Mouse (Mus musculus): ENCODE results near the gene Cyp4f18. TPM values are rescaled to one million over a fixed set of nuclear protein-coding genes. Genes with fewer than 3 reads are reported as not detected.

Cyp4f18 gene
- total and polyA plus RNA-seq, 3 experiments, result 0.10 TPM; not detected in 2

DNA sequence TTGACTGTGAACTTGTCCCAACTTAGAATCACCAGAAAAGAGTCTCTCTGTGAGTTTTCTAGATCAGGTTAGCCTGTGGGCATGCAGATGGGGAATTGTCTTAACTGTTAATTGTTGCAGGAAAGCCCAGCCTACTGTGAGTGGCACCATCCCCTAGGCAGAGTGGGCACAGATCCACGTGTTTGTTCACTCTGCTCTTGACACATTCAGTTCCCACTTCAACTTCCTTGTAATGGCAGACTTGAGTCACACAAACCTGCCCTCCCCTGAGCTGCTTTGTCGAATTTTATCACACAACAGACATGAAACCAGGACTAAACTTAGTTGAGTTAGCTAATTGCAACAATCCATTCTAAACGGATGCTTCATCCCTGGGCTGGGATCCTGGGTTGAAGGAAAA lies 9.2 kb downstream of the Cyp4f18 start:
- ATAC-seq (ENCODE audit: extremely low read depth, insufficient number of reproducible peaks, low FRiP score, poor library complexity, severe bottlenecking) (no peak), DNase-seq (ENCODE audit: low spot score) (no peak)
- Histone ChIP-seq H3K4me1 (ENCODE audit: insufficient read depth, low read depth, low read length) (peaks cover 4% of the 10 kb centered on the region), H3K9me3 (replicated peaks) (no peaks in the 10 kb centered on the region), H3K36me3 (replicated peaks) (no peaks in the 10 kb centered on the region), H3K4me3 (ENCODE audit: low read depth, low read length) (no peak overlapping the region), H3K27me3 (ENCODE audit: insufficient read depth, low read length) (0 out of 2 replicates have a peak, but pooled peaks cover 3% of the 10 kb centered on the region)
- no peak for TF ChIP-seq GATA1 (IDR thresholded peaks at IDR 0.05; ENCODE audit: borderline replicate concordance, low read length)
- no peak for TF ChIP-seq CTCF (IDR thresholded peaks at IDR 0.05; ENCODE audit: low read depth, low read length)

DNA sequence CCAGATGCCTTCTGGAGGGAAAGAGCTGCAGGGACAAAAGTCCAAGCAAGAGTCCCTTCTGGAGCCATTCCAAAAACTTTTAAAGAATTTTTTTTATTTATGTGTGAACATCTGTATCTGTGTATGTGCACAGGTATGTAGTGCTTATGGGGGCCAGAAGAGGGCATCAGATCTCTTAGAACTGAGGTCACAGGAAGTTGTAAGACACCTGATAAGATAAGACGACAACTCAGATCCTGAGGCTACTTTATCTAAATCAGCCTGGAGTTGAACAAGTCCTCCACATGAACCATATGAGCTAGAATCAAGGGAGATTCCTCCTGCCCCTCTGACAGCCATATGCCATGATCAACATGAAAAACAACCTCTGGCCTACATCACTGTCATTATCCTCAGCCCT lies 10.0 kb downstream of the Cyp4f18 start:
- no peaks in the 10 kb centered on the region for H3K36me3 ChIP-seq (replicated peaks)
- ATAC-seq (ENCODE audit: extremely low read depth, insufficient number of reproducible peaks, low FRiP score, poor library complexity, severe bottlenecking) (no peak), DNase-seq (ENCODE audit: low spot score) (no peak)
- H3K9me3 ChIP-seq (replicated peaks), result no peaks in the 10 kb centered on the region
- peaks cover 4% of the 10 kb centered on the region for H3K4me1 ChIP-seq (ENCODE audit: insufficient read depth, low read depth, low read length)
- no peak overlapping the region for H3K4me3 ChIP-seq (ENCODE audit: low read depth, low read length)
- TF ChIP-seq CTCF (IDR thresholded peaks at IDR 0.05; ENCODE audit: low read depth, low read length), result no peak
- no peak for TF ChIP-seq GATA1 (IDR thresholded peaks at IDR 0.05; ENCODE audit: borderline replicate concordance, low read length)
- TF ChIP-seq TAL1 (conservative IDR thresholded peaks at IDR 0.05; ENCODE audit: low read depth, low read length), result no peak
- no peak for TF ChIP-seq GATA2 (IDR thresholded peaks at IDR 0.05; ENCODE audit: borderline replicate concordance, low read depth, low read length)
- no peak for TF ChIP-seq POLR2AphosphoS5 (IDR thresholded peaks at IDR 0.05; ENCODE audit: insufficient replicate concordance, low read depth, low read length)
- H3K27me3 ChIP-seq (ENCODE audit: insufficient read depth, low read length), result 0 out of 2 replicates have a peak, but pooled peaks cover 3% of the 10 kb centered on the region

DNA sequence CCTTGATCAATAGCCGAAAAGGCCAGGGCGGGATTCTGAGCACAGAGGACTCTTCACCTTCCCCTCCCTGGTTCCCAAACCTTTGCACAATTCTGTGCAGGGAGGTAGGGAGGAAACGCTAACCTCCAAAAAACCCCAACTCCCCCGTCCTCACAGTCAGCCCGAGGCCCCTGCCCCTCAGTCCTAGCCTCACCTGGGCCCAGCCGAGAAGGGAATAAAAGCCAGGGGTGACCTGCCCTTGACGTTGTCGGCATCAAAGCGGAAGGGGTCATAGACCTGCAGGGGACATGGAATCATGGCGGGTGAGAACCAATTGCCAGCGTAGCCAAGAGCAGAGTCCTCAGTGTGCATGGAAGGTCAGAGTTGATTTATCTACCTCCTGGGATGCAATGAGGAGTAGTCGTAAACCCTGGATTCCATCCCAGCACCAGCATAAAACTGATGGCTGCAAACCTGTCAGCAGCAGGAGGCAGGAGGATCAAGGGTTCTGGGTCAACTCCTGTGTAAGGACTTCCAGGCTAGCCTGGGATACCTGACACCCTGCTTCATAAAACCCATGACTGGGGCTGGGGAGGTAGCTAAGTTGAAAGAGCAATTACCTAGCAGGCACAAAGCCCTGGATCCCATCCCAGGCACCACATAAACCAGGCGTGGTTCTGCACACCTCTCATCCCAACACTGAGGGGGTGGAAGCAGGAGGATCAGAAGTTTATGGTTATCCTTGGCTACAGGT lies 20.4 kb downstream of the Cyp4f18 start:
- Histone ChIP-seq H3K27me3 (ENCODE audit: insufficient read depth, low read length) (peaks cover 23% of the 10 kb centered on the region), H3K4me1 (ENCODE audit: insufficient read depth, low read depth, low read length) (no peaks in the 10 kb centered on the region), H3K9me3 (replicated peaks) (no peaks in the 10 kb centered on the region), H3K4me3 (ENCODE audit: low read depth, low read length) (no peak overlapping the region), H3K36me3 (replicated peaks) (no peaks in the 10 kb centered on the region)
- DNase-seq (ENCODE audit: low spot score), result no peak
- TF ChIP-seq GATA1 (IDR thresholded peaks at IDR 0.05; ENCODE audit: borderline replicate concordance, low read length) (no peak), CTCF (IDR thresholded peaks at IDR 0.05; ENCODE audit: low read depth, low read length) (no peak)
- no peak for ATAC-seq (ENCODE audit: extremely low read depth, insufficient number of reproducible peaks, low FRiP score, poor library complexity, severe bottlenecking)

DNA sequence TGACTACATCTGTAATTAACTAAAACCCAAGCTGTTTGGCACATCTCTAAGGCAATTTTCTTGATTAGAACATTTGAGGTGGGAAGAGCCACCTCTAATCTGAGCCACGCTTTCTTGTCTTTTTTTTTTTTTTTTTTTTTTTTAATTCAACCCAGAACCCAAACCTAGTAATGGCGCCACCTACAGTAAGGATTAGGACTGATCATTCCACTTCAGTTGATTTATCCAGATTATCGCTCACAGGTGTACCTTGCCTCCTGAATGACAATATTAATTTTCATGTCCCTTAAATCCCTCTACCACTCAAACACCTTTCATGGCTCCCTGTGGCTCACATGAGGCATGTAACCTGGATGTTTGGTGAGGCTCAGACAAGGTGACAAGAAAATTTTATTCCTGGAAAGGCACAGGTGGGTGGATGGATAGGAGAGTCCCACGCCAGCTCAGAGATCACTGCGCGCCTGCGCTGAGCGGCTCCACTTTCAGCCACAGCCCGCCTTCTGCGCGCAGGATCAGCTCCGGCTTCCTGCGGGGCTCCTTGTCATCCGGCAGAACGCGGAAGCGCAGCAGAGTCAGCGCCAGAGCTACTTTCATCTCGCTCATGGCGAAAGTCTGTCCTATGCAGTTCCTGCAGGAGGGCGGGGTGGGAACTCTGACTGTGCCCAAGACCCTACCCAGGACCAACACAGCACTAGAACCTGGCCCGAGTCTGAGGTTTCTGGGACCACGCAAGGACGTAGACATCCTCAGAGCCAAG lies 21.1 kb downstream of the Cyp4f18 start:
- peaks cover 23% of the 10 kb centered on the region for H3K27me3 ChIP-seq (ENCODE audit: insufficient read depth, low read length)
- H3K4me1 ChIP-seq (ENCODE audit: insufficient read depth, low read depth, low read length), result no peaks in the 10 kb centered on the region
- H3K36me3 ChIP-seq (replicated peaks), result no peaks in the 10 kb centered on the region
- no peak for DNase-seq (ENCODE audit: low spot score)
- no peaks in the 10 kb centered on the region for H3K9me3 ChIP-seq (replicated peaks)
- TF ChIP-seq TAL1 (conservative IDR thresholded peaks at IDR 0.05; ENCODE audit: low read depth, low read length) (no peak), POLR2AphosphoS5 (IDR thresholded peaks at IDR 0.05; ENCODE audit: insufficient replicate concordance, low read depth, low read length) (no peak), GATA1 (IDR thresholded peaks at IDR 0.05; ENCODE audit: borderline replicate concordance, low read length) (no peak), GATA2 (IDR thresholded peaks at IDR 0.05; ENCODE audit: borderline replicate concordance, low read depth, low read length) (no peak), CTCF (IDR thresholded peaks at IDR 0.05; ENCODE audit: low read depth, low read length) (no peak)
- H3K4me3 ChIP-seq (ENCODE audit: low read depth, low read length), result no peak overlapping the region
- no peak for ATAC-seq (ENCODE audit: extremely low read depth, insufficient number of reproducible peaks, low FRiP score, poor library complexity, severe bottlenecking)

DNA sequence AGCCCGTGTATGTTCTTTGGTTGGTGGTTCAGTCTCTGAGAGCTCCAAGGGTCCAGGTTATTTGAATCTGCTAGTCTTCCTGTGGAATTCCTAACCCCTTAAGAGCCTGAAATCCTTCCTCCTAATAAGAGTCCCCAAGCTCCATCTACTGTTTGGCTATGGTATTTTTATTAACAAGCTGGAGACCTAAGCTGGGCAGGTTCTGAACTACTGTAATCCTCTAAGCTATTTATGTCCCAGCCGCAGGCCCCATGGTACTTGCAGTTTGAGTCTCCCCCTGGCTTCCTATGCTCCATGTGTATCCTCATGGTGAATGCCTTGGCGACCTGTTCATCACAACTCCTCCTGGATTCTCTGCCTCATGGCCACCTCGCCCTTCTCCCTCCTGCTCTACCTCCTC lies 24.8 kb downstream of the Cyp4f18 start:
- H3K36me3 ChIP-seq (replicated peaks), result no peaks in the 10 kb centered on the region
- TF ChIP-seq GATA1 (IDR thresholded peaks at IDR 0.05; ENCODE audit: borderline replicate concordance, low read length) (no peak), POLR2AphosphoS5 (IDR thresholded peaks at IDR 0.05; ENCODE audit: insufficient replicate concordance, low read depth, low read length) (no peak), CTCF (IDR thresholded peaks at IDR 0.05; ENCODE audit: low read depth, low read length) (no peak), GATA2 (IDR thresholded peaks at IDR 0.05; ENCODE audit: borderline replicate concordance, low read depth, low read length) (no peak), TAL1 (conservative IDR thresholded peaks at IDR 0.05; ENCODE audit: low read depth, low read length) (no peak)
- peaks cover 6% of the 10 kb centered on the region for H3K4me1 ChIP-seq (ENCODE audit: insufficient read depth, low read depth, low read length)
- DNase-seq (ENCODE audit: low spot score) (no peak), ATAC-seq (ENCODE audit: extremely low read depth, insufficient number of reproducible peaks, low FRiP score, poor library complexity, severe bottlenecking) (no peak)
- H3K4me3 ChIP-seq (ENCODE audit: low read depth, low read length), result no peak overlapping the region
- no peaks in the 10 kb centered on the region for H3K9me3 ChIP-seq (replicated peaks)
- H3K27me3 ChIP-seq (ENCODE audit: insufficient read depth, low read length), result peaks cover 23% of the 10 kb centered on the region

DNA sequence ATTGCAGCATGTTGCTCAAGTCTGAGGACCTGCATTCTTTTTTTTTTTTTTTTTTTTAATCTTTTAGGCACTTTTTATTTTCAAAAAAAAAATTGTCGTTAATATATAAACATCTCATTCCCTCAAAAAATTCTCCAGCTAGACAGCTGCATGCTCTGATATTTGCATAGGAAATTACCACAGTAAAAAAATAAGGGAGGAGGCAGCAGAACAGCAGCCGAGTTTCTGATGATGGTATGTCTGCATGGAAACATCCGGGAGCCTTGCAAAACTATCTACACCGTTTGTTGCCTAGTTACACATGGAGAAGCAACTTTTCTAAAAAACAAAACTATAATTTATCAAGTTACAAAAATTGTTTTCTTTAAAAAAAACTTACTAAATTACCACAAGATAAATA lies 28.0 kb downstream of the Cyp4f18 start:
- Histone ChIP-seq H3K36me3 (replicated peaks) (no peaks in the 10 kb centered on the region), H3K4me1 (ENCODE audit: insufficient read depth, low read depth, low read length) (peaks cover 6% of the 10 kb centered on the region), H3K9me3 (replicated peaks) (no peaks in the 10 kb centered on the region), H3K4me3 (ENCODE audit: low read depth, low read length) (no peak overlapping the region), H3K27me3 (ENCODE audit: insufficient read depth, low read length) (peaks cover 6% of the 10 kb centered on the region; the same call in 1 of the 2 replicates)
- TF ChIP-seq GATA1 (IDR thresholded peaks at IDR 0.05; ENCODE audit: borderline replicate concordance, low read length) (no peak), TAL1 (conservative IDR thresholded peaks at IDR 0.05; ENCODE audit: low read depth, low read length) (no peak), POLR2AphosphoS5 (IDR thresholded peaks at IDR 0.05; ENCODE audit: insufficient replicate concordance, low read depth, low read length) (no peak), GATA2 (IDR thresholded peaks at IDR 0.05; ENCODE audit: borderline replicate concordance, low read depth, low read length) (no peak), CTCF (IDR thresholded peaks at IDR 0.05; ENCODE audit: low read depth, low read length) (no peak)
- no peak for ATAC-seq (ENCODE audit: extremely low read depth, insufficient number of reproducible peaks, low FRiP score, poor library complexity, severe bottlenecking)
- DNase-seq (ENCODE audit: low spot score), result no peak
